8 mouse cellular contexts compared by ENCODE assay signal in genomic region chr6:70844002-70844804, GRCm38 (mm10). TPM values are rescaled to one million over a fixed set of nuclear protein-coding genes. Genes with fewer than 3 reads are reported as not detected.
DNase-seq lines count a peak whose midpoint lies in the region; ATAC-seq lines count a peak whose summit lies in the region.

TSS of gene Eif2ak3 (plus strand) at chr6:70844515.

- peaks cover 8 to 29% of the 10 kb centered on the region in 2 experiments; a peak in 3 of 4 replicates for H3K4me1 ChIP-seq in heart, embryonic 14.5 days (ENCODE audit: control insufficient read depth in 2 of 2, insufficient read depth in 2 of 2, low read length in 2 of 2)
- H3K4me1 ChIP-seq in liver, embryonic 13.5 days (replicated peaks), result peaks cover 41% of the 10 kb centered on the region
- H3K4me1 ChIP-seq in stomach, embryonic 16.5 days (ENCODE audit: control insufficient read depth, insufficient read depth, low read length), result peaks cover 32% of the 10 kb centered on the region

- WGBS in heart, embryonic 14.5 days, result under 1% methylated on average over 63 of the region's 63 CpGs
- WGBS in liver, embryonic 13.5 days (ENCODE audit: insufficient replicate concordance), result under 1% methylated on average over 63 of the region's 63 CpGs
- WGBS in stomach, embryonic 16.5 days, result under 1% methylated on average over 63 of the region's 63 CpGs

- H3K36me3 ChIP-seq in heart, embryonic 14.5 days (ENCODE audit: control insufficient read depth, insufficient read depth, low read length), result no peaks in the 10 kb centered on the region
- H3K36me3 ChIP-seq in liver, embryonic 13.5 days, result no peaks in the 10 kb centered on the region
- no peaks in the 10 kb centered on the region for H3K36me3 ChIP-seq in stomach, embryonic 16.5 days (ENCODE audit: control insufficient read depth, insufficient read depth, low read length)

- H3K4me2 ChIP-seq in heart, embryonic 14.5 days (ENCODE audit: low read length), result peak within 1 kb of the TSS; percentile 86
- H3K4me2 ChIP-seq in liver, embryonic 13.5 days, result peak within 1 kb of the TSS; percentile 94
- peak within 1 kb of the TSS; percentile 77 for H3K4me2 ChIP-seq in stomach, embryonic 16.5 days (ENCODE audit: low read depth, low read length)

- H3K9ac ChIP-seq in heart, embryonic 14.5 days (ENCODE audit: low read length), result peak within 1 kb of the TSS; percentile 91
- H3K9ac ChIP-seq in liver, embryonic 13.5 days, result peak within 1 kb of the TSS; percentile 94
- H3K9ac ChIP-seq in stomach, embryonic 16.5 days (ENCODE audit: low read length), result peak within 1 kb of the TSS; percentile 92

- H3K9me3 ChIP-seq in heart, embryonic 14.5 days (ENCODE audit: control insufficient read depth, low read length), result no peaks in the 10 kb centered on the region
- H3K9me3 ChIP-seq in liver, embryonic 13.5 days (replicated peaks), result no peaks in the 10 kb centered on the region
- no peaks in the 10 kb centered on the region for H3K9me3 ChIP-seq in stomach, embryonic 16.5 days (replicated peaks; ENCODE audit: control insufficient read depth, low read length)

- peak; percentile 86 for ATAC-seq in CD4-positive, CD25-positive, alpha-beta regulatory T cell, adult 4 months
- ATAC-seq in heart, embryonic 14.5 days (ENCODE audit: insufficient number of reproducible peaks, insufficient read depth, low FRiP score, low read depth), result peak; percentile 99
- peak; percentile 96 for ATAC-seq in liver, embryonic 13.5 days (ENCODE audit: low read depth)
- peak; percentile 98 for ATAC-seq in stomach, embryonic 16.5 days (ENCODE audit: insufficient read depth, low FRiP score)

- H3K27me3 ChIP-seq in heart, embryonic 14.5 days (ENCODE audit: control insufficient read depth, insufficient read depth, low read length), result no peaks in the 10 kb centered on the region
- no peaks in the 10 kb centered on the region for H3K27me3 ChIP-seq in liver, embryonic 13.5 days
- H3K27me3 ChIP-seq in stomach, embryonic 16.5 days (ENCODE audit: control insufficient read depth, insufficient read depth, low read length), result no peaks in the 10 kb centered on the region

- DNase-seq in c-Kit-negative CD71-positive TER-119-positive erythroid progenitor cells, embryonic 14.5 days (ENCODE audit: low read depth, low spot score), result peak; percentile 99
- peak; percentile 100 for DNase-seq in fibroblast of lung, adult 2 months (ENCODE audit: low read depth)
- peak; percentile 98 for DNase-seq in kidney, postnatal 14 days
- peak; percentile 99 for DNase-seq in liver, embryonic 13.5 days
- peak; percentile 92 for DNase-seq in neural tube, embryonic 10.5 days (ENCODE audit: extremely low spot score, low spot score)

- H3K27ac ChIP-seq in heart, embryonic 14.5 days (replicated peaks in 1 of 2; ENCODE audit: control insufficient read depth in 1 of 2, insufficient read depth in 1 of 2, low read depth in 2 of 2, low read length in 2 of 2), result peak within 1 kb of the TSS; percentile 79 to 88
- H3K27ac ChIP-seq in liver, embryonic 13.5 days, result peak within 1 kb of the TSS; percentile 84
- H3K27ac ChIP-seq in stomach, embryonic 16.5 days (ENCODE audit: low read length), result peak within 1 kb of the TSS; percentile 93

- H3K4me3 ChIP-seq in heart, embryonic 14.5 days (ENCODE audit: control insufficient read depth in 1 of 2, insufficient read depth in 1 of 2, low read depth in 1 of 2, low read length in 2 of 2), result peak within 1 kb of the TSS; percentile 62 to 99
- H3K4me3 ChIP-seq in liver, embryonic 13.5 days (replicated peaks), result peak within 1 kb of the TSS; percentile 94
- H3K4me3 ChIP-seq in stomach, embryonic 16.5 days (replicated peaks; ENCODE audit: low read length), result peak within 1 kb of the TSS; percentile 90

RNA-seq across cellular contexts. Expression of gene Eif2ak3, which starts in this region (rescaled TPM):
- 1 to 10 TPM; 2.2 to 3.6 TPM for polyA plus RNA-seq in CD4-positive, CD25-positive, alpha-beta regulatory T cell, adult 4 months (2017; shearing (Covaris generic))
- polyA plus RNA-seq in heart, embryonic 14.5 days (2014; fragmentation: Nextera tagmentation; extraction: Ambion mirVana), result 5.0 and 5.3 TPM in 2 replicates
- 3.4 and 3.5 TPM in 2 replicates for polyA plus RNA-seq in liver, embryonic 13.5 days (2015; fragmentation: Nextera tagmentation; extraction: Ambion mirVana)
- 10.9 and 11.1 TPM in 2 replicates for polyA plus RNA-seq in stomach, embryonic 16.5 days (2015; fragmentation: Nextera tagmentation; extraction: Ambion mirVana)

Comparison
In these comparisons a context has a peak if more than half of its experiments do, and no peak if none do; other contexts are left out.
1. Peak in every context shown above with its lines: DNase-seq, ATAC-seq, H3K4me3 ChIP-seq and H3K27ac ChIP-seq.